Mouse (Mus musculus) MN1 (cell line): ENCODE measurements around the gene Pfdn4.

Experiments
- DNase-seq: peaks from one replicate; pipeline ENCODE4 v3.0.0-alpha.2; 2016; ENCODE audit warnings: low spot score

The Pfdn4 gene

DNA sequence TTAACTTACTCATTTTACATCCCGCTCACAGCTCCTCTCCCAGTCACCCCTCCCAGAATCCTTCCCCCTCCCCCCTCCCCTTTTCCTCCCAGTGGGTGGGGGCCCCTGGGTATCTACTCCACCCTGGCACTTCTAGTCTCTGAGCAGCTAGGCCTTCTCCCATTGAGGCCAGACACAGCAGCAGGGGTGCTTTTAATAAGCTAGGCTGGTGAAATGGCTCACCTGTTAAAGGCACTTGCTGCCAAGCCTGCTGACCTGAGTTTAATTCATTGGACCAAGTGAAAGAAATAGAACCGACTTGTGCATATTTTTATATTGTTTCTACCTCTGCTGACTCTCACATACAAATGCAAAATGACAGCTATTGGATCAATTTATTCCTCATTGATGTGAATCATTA lies 52.9 kb downstream of the Pfdn4 start:
- no peak for DNase-seq

DNA sequence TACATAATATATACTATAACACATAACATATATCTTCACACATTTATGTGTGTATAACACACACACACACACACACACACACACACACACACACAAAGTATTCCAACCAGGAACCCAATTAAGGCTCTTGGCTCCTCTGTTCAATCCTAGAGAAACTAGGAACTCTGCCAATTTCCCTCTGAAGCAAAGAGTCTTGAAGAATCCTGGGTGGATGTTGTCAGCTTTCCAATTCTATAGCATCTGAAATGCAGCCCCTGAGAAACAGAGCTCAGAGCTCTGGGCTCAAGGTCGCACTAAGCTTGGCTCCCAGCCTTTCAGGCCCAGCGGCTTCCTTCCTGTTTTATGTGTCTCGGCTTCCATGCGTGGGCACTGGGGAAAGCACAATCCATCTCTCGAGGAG lies 54.0 kb downstream of the Pfdn4 start:
- peak; percentile 74 for DNase-seq

DNA sequence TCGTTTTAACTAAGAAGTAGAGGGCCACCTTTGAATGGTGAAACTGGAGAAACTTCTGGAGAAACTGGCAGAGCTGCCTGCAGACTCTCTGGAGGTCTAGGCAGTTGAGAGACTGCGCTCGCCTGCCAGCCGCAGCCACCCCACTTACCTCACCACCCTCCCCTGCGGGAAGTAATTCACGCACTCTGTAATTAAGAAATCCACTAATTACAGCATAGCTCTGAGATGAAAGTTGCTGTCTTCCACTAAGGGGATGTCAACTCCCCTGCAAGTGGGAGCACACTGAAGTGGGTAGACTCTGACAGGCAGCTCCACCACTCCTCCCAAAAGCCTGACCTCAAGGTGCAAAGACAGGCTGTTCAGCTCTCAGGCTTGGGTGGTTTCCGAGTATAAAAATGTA lies 55.9 kb downstream of the Pfdn4 start:
- DNase-seq, result no peak

DNA sequence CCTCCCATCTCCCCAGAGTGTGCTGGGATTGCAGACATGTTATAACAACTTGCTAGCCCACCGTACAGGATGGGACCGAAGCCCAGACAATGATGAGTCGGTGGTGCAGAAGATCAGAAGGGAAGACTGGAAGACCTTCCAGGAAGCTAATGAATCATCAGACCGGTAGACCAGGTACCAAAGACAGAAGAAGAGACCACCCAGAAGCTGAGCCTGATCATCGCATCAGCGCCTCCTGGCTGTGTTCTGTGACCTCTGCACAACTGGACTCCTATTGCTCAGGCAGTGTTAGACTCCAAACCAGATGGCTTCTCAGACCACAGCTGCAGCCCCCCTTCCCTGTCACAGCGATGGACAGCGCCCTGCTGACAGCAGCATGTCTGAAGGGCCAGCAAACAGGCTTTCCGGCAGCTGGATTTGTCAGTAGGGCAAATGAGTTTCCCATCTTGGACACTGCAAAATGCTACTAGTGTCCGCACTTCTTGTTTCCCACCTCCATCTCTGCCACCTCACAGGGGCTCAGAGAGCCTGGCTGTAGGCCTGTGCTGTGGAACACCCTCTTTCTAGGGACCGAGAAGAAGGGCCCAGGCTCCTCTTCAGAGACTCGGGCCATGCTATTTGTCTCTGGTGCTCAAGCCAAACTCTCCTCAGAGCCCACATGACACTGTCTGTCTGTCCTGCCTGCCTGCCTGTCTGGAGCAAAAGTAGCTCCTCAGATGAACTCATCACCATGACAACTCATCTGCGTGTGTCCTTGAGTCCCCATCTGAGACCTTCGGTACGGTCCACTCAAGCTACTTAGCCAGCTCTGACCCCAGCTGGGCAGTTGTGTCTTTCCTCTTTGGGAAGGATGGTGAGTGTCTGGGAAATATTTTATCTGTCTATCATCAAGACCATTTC lies 68.0 kb downstream of the Pfdn4 start:
- DNase-seq, result no peak

DNA sequence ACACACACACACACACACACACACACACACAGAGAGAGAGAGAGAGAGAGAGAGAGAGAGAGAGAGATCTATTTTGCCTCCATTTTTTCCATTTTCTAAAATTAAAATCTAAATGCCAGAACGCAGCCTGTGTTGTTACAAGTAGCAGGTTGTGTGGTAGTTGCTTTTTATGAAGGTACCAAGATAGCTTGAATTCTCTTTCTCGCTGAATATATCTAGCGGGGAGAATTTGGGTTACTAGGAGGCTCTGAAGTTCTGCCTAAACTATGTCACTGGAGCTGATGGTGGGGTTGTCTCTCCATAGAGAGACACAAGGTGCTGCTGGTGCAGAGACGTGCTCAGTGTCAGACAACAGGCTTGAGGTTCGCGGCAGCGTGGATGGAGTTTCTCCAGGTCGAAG lies 68.8 kb downstream of the Pfdn4 start:
- no peak for DNase-seq
